Mouse (Mus musculus) embryo, embryonic 10.5 days (tissue): Measurements from ENCODE around the gene Abca17.
A peak's percentile ranks its signal among the peaks of the same experiment; 100 is the strongest.

Experiments used
- DNase-seq: peaks from one replicate; pipeline ENCODE4 v3.0.0-alpha.2; 2015; ENCODE audit warnings: low spot score

Gene Abca17

DNA sequence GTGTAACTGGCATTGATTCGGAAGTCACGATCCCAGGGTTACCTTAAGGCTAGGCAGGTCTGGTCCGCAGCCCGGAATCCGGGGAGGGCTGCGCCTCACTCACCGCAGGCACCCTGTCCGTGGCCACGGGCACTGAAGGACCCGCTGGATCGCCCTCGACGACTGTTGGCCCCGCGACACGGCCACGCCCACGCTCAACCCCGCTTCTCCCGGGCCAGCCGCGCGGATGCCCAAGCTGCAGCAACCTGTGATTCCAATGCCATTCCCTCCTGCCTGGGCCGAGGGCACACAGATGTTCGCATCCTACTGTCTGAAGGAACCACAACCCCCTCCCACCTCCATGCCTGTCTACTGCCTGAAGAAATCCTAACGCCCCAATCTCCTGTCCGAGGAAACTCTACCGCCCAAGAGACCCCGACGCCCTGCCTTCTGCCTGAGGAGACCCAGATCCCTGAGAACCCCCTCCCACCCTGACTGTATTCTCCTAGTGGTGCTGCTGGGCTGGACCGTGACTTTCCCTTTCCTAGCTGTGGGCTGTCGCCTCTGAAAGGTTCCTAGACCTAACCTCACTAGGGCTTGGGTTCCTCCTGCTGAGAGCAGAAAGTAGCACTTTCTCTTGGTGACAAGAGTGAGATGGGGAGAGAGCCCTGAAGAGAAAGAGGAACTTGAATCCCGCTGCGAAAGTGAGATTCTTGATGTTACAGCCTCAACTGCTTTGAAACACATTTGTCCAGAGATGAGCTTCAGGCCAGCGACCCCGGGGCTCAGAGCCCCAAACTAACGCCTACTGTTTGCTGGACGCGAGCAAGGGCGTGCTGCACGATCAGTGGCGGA, at the start of gene Abca17:
TSS of gene Abca17 (minus strand) at position 143 of the 834 bp plus-strand sequence.
- DNase-seq: peak; percentile 14

DNA sequence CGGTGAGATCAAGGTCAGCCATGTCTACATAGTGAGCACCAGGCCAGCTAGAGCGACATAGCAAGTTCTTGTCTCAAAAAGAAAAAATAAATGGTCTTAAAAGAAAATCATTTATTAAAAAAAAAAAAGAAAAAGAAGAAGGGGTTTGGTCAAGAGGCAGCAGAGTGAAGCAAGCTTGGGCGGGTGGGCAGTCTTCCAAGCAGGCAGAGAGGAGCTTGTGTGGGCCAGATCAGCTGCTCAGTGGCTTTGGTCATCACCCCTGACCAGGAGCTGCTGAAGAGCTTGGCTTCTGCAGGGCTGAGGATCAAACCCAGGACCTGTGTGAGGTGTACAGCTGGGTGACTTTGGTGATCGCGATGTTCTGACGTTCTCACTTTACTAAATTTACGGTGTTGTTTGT, 43.6 kb upstream of the Abca17 start:
- DNase-seq: no peak

- DNase-seq: no peak
Observed at GRCm38 (mm10) chr17:24393527-24393926, 42.7 kb upstream of the Abca17 start.

- DNase-seq: peak; percentile 35
Observed at GRCm38 (mm10) chr17:24391149-24391548, 40.3 kb upstream of the Abca17 start.

DNA sequence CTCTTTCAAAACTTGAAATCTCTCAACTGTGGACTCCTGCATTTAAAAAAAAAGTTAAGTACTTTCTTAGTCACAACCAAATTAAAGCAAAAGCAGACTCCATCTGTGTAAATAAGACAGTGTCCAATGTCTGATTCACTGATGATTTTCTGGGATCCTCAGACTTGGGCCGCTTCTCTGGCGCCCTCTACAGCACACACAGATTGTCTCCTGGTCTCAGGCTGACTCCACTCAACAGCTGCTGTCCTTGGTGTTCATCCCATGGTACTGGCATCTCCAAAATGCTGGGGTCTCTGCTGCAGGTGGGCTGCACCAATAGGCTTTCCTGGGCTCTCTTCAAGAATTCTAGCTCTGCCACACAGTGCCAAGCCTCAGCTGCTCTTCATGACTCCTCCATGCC, 39.0 kb upstream of the Abca17 start:
- DNase-seq: peak; percentile 73

DNA sequence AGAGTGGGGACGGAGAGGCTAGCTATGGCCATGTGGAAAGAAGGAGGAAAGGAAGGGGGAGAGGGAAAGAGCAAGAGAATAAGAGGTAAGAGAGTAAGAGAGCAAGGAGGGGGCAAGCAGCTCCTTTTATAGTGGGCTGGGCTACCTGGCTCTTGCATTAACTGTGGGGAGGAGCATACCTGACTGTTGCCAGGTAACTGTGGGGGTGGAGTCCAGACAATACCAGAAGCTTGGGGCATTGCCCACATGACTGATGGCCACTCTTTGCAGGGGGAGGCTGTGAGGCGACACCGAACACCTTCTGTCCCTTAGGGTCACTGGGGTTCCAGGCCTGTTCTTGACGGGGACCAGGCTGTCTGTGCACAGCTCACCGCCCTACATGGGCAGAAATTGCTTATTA, 37.8 kb upstream of the Abca17 start:
- no peak for DNase-seq

DNA sequence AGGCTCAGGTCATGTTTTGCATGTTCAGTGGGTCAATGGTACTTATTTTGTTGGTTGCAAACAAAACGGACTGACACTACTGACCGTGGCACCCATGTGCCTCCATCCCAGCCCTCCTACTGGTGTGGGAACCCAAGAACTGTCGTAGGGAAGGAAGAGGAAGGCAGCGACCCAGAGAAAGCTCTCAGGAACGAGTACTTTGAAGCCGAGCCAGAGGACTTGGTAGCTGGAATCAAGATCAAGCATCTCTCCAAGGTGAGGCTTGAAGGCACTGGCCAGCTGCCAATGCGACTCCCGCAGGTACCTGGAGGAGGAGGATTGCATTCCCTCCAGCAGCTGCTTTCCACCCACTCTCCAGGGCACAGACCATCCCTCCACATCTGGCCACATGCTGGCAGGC, 32.9 kb upstream of the Abca17 start:
- no peak for DNase-seq

DNA sequence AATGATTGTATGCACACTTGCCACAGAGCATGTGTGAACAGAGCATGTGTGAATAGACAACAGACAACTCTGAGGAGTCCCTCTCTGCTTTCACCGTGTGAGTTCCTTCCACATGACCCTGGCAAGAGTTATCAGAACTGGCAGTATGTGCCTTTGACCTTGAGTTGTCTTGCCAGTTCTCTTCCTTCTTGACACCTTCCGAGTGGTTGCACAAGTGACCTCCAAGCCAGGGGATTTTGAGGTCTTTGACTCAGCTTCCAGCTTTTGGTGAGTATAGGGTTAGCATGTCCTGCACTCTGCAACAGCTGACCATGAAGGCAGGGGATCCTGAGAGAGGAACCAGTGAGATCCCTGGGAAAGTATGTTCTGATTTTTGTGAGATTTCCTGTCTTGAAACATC, 27.6 kb upstream of the Abca17 start:
- no peak for DNase-seq

GRCm38 (mm10) chr17:24375886-24376285, 25.0 kb upstream of the Abca17 start:
- DNase-seq: no peak

DNA sequence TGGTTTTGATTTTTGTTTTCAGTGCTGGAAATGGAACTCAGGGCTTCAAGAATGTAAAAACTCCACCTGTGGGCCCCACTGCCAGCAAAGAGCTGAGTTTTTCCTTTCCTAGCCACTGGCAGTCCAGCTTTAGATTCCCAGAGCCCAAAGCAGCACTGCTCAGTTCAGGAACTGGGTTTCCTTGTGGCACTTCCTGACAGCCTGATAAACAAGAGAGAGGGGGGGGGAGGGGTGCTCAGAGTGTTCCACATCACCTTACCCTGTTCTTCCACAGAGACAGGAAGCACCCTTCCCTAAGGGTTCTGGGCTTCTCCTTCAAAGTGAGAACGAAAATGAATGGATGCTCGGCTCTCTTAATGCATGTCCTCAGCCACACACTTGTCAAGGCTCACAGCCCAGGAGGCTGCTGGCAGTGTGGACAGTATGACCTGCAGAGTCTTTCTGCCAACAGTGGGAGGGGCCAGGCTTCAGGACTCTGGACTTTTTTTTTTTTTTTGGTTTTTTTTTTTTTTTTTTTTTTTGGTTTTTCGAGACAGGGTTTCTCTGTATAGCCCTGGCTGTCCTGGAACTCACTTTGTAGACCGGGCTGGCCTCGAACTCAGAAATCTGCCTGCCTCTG, 24.3 kb upstream of the Abca17 start:
- peak; percentile 21 for DNase-seq

GRCm38 (mm10) chr17:24365863-24366262, 15.0 kb upstream of the Abca17 start:
- DNase-seq: no peak

GRCm38 (mm10) chr17:24364461-24364860, 13.6 kb upstream of the Abca17 start:
- DNase-seq: no peak

GRCm38 (mm10) chr17:24362527-24362926, 11.7 kb upstream of the Abca17 start:
- DNase-seq: no peak

DNA sequence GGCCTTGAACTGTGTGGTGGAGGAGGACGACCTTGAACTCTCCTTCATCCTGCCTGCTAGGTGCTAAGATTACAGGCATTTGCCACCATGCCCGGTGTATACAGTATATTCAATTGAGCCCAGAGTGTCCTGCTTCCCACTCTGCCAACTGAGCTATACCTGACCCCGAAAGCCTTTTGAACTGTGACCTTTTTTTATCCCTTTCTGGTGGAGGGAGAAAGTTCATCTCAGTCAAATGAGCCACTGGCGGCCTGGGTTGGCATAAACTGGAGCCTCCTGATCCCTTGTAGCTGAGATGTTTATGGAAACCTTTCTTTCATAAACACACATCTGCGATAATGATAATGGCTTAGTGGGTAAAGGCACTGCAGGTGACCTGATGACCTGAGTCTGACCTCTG, 10.4 kb upstream of the Abca17 start:
- DNase-seq: no peak

- no peak for DNase-seq
Observed at GRCm38 (mm10) chr17:24360841-24361240, 10.0 kb upstream of the Abca17 start.

DNA sequence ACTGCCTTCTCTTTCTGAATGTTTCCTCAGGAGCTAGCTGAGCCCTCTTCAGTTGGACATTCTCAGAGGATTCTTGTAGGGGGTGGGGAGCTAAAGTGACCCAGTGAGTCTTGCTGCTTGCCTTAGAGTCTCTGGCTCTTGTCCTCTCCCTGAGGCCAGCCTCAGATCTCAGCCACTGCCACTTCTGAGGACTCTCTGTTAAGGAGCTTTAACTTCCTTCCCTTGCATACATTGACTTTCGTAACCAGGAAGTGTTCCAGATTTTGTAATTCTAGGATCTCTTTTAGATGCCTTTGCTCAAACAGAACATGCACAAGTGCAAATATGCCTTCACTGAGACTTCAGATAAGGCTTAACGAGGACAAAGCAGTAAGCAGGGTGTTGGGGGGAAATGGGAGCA, 9.0 kb upstream of the Abca17 start:
- DNase-seq: no peak

DNA sequence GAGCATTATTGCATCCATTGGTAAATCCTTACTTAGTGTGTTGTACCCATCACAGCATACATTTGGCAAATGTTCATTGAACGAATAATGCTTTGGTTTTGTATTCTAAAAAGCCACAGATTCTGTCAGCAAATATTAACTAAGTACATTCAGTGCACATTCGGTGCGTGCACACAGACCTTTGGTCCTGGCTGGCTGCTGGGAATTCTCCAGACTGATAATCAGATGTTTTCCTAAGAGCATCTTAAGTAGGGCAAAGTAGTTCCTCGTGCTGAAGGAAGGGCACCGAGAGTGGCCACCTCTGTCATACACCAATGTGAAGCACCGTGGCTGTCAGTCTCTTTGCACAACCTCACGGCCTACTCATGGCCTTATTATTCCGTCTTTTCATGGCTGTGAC, 8.1 kb upstream of the Abca17 start:
- DNase-seq: no peak

- DNase-seq: no peak
Observed at GRCm38 (mm10) chr17:24355284-24355683, 4.4 kb upstream of the Abca17 start.

- no peak for DNase-seq
Observed at GRCm38 (mm10) chr17:24353960-24354359, 3.1 kb upstream of the Abca17 start.

DNA sequence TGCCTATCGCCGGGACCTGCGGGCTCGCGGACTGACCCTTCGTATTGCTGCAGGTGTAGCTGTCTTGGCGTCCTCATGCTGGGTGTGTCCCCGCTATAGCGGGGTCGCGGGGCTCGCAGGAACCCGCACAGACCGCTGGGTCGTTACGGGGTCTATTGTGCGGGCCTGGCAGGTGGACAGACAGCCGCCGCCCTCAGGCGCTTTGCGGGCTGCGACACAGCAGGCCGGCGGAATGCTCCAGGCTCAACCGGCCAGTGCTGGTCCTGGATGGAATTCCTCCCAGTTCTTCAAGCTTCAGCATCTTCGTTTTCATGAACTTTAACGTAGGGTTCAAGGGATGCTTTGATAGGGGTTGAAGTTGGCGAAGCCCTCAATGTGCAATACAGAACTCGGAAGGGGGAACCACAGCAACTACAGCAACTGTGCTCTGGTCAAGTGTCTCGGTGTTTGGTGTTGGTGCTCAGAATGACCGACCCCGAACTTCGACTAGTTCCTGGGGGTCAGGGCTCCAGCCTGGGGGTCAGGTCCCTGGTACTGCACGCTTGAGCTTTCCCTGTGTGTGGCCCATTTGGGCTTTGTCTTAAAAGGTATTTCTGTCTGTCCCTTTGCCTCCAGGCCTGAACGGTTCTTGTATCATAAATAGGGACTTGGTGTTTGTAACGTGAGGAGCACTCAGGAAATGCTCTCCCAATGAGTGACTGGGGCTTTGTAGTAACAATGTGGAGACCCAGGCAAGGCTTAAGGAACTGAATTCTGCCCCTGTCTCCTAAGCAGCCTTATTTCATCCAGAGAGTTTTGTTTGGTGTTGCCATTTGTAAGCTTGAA, 1.7 kb upstream of the Abca17 start:
- peak; percentile 53 for DNase-seq

GRCm38 (mm10) chr17:24351760-24352357, 991 bp upstream of the Abca17 start, which contains the start of gene Abca3:
Gene Abca3, plus strand, starts transcription at chr17:24351950.
- DNase-seq: peak; percentile 96

DNA sequence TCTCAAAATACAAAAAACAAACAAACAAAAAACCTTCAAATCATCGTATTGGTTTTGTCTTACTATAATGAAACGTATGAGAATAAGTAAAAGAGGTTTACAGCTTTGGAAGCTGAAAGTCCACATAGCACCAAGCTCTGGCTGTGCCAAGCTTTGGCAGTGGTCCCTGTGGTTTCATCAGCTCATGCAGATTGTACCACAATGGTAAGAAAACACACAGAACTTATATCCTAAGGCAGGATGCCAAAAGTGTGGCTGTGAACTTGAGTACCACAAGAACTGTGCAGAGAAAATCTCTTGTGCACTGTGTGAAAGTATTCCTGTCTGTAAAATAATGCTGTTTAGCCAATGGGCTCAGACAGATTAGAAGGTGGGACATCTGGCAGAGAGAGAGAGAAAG, 1.7 kb downstream of the Abca17 start:
- no peak for DNase-seq
